Comparison of ENCODE assay signal across 12 mouse cellular contexts in the genomic region with DNA sequence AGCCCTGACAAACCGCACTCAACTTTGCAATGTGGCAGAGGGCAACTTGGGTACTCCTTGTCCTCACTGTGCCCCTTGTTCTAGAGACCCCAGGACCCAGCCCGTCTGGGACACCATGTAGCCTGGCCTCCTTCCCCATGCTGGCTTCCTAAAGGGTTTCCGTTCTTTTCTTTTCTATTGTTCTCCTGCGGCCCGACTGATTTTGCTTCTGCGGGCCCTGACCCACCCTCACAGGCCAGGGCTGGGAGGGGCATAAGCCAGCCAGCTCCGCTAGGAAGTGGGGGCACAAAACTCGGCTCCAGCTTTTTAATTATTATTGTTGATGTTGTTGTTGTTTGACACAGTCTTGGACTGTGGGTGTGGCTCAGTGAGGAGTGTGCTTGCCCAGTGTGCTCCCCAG. TPM values are rescaled to one million over a fixed set of nuclear protein-coding genes. Genes with fewer than 3 reads are reported as not detected.
A peak's percentile ranks its signal among the peaks of the same experiment; 100 is the strongest.
DNase-seq lines count a peak whose midpoint lies in the region; ATAC-seq and TF ChIP-seq lines count a peak whose summit lies in the region.
"Had no signal": no experiment of that assay in that cellular context is flagged by ENCODE, and none has a peak within 500 bp of the region (broad histone marks: within the 10 kb centered on the region; RNA-seq: fewer than 3 reads in every experiment).

No protein-coding gene starts in this region.

- 69% methylated on average over 8 of the region's 8 CpGs for WGBS in embryonic facial prominence, embryonic 10.5 days
- 83% methylated on average over 8 of the region's 8 CpGs for WGBS in limb, embryonic 11.5 days

- no peak for DNase-seq in embryonic facial prominence, embryonic 10.5 days (ENCODE audit: low spot score)
- peak; percentile 43 to 54 for DNase-seq in heart, postnatal 14 days
- DNase-seq in limb, embryonic 11.5 days (ENCODE audit: low spot score): no peak
- DNase-seq in urinary bladder, adult 2 months (ENCODE audit: low spot score): no peak
- DNase-seq in cerebellum, adult 11 months: no peak
- no peak for DNase-seq in testis, postnatal 14 days (ENCODE audit: low spot score)
- DNase-seq: cerebellum, postnatal 36 days had no signal

- peak overlapping the region; percentile 24 for H3K27ac ChIP-seq in embryonic facial prominence, embryonic 10.5 days (replicated peaks)
- 0 out of 2 replicates have a peak overlapping the region, but pooled peaks have one; percentile 30 for H3K27ac ChIP-seq in limb, embryonic 11.5 days (replicated peaks; ENCODE audit: low read depth, low read length)
- H3K27ac ChIP-seq: forebrain, embryonic 12.5 days; limb, embryonic 12.5 days had no signal

- no peaks in the 10 kb centered on the region for H3K36me3 ChIP-seq in E14TG2a.4 (ENCODE audit: insufficient read depth, low read length)
- H3K36me3 ChIP-seq in embryonic facial prominence, embryonic 10.5 days (replicated peaks): no peaks in the 10 kb centered on the region
- H3K36me3 ChIP-seq in limb, embryonic 11.5 days (ENCODE audit: control insufficient read depth, insufficient read depth, low read length): no peaks in the 10 kb centered on the region
- H3K36me3 ChIP-seq: forebrain, embryonic 12.5 days; limb, embryonic 12.5 days had no signal

- peaks cover 28% of the 10 kb centered on the region for H3K4me1 ChIP-seq in E14TG2a.4 (replicated peaks; ENCODE audit: low read depth, low read length)
- peaks cover 27% of the 10 kb centered on the region for H3K4me1 ChIP-seq in embryonic facial prominence, embryonic 10.5 days
- peaks cover 15% of the 10 kb centered on the region; the same call in 1 of the 2 replicates for H3K4me1 ChIP-seq in limb, embryonic 11.5 days (ENCODE audit: control insufficient read depth, insufficient read depth, low read length)

- intact Hi-C loops in heart, postnatal 14 days (cut with DNase I): no loop called here

- H3K9me3 ChIP-seq in E14TG2a.4 (ENCODE audit: low read length): 0 out of 2 replicates have a peak, but pooled peaks cover 3% of the 10 kb centered on the region
- H3K9me3 ChIP-seq in embryonic facial prominence, embryonic 10.5 days: no peaks in the 10 kb centered on the region
- no peaks in the 10 kb centered on the region for H3K9me3 ChIP-seq in limb, embryonic 11.5 days (ENCODE audit: control insufficient read depth, low read length)
- H3K9me3 ChIP-seq: forebrain, embryonic 12.5 days had no signal

- H3K9ac ChIP-seq in limb, embryonic 11.5 days (ENCODE audit: low read length): no peak overlapping the region
- H3K9ac ChIP-seq: forebrain, embryonic 12.5 days; limb, embryonic 12.5 days had no signal

- no peak for TF ChIP-seq CTCF in E14TG2a.4 (conservative IDR thresholded peaks at IDR 0.05; ENCODE audit: low read length)

- H3K4me3 ChIP-seq in E14TG2a.4 (replicated peaks; ENCODE audit: low read length): peak overlapping the region; percentile 26; the same call in 1 of the 2 replicates
- no peak overlapping the region for H3K4me3 ChIP-seq in embryonic facial prominence, embryonic 10.5 days
- no peak overlapping the region for H3K4me3 ChIP-seq in limb, embryonic 11.5 days (ENCODE audit: low read depth, low read length)
- H3K4me3 ChIP-seq: forebrain, embryonic 12.5 days; limb, embryonic 12.5 days had no signal

- H3K4me2 ChIP-seq in limb, embryonic 11.5 days (ENCODE audit: low read depth, severe bottlenecking): no peak overlapping the region
- H3K4me2 ChIP-seq: forebrain, embryonic 12.5 days; limb, embryonic 12.5 days had no signal

- ATAC-seq in limb, embryonic 11.5 days (ENCODE audit: insufficient number of reproducible peaks, low FRiP score, low TSS enrichment, low read depth): no peak

- H3K27me3 ChIP-seq in E14TG2a.4 (ENCODE audit: insufficient read depth, low read length): peaks cover 7% of the 10 kb centered on the region; the same call in 1 of the 2 replicates
- H3K27me3 ChIP-seq in embryonic facial prominence, embryonic 10.5 days (replicated peaks; ENCODE audit: low read depth, poor library complexity, severe bottlenecking): 0 out of 2 replicates have a peak, but pooled peaks cover 13% of the 10 kb centered on the region
- no peaks in the 10 kb centered on the region for H3K27me3 ChIP-seq in limb, embryonic 11.5 days (ENCODE audit: control insufficient read depth, insufficient read depth, low read length)
- H3K27me3 ChIP-seq: forebrain, embryonic 12.5 days; limb, embryonic 12.5 days had no signal

RNA-seq across cellular contexts. Expression of gene Tmem270, which starts 15.0 kb away (rescaled TPM):
- polyA plus RNA-seq in embryonic facial prominence, embryonic 10.5 days (2016; fragmentation: Nextera tagmentation; extraction: Ambion mirVana): not detected in 2 replicates
- total RNA-seq in heart, postnatal 14 days (2021): not detected
- not detected in 2 replicates for polyA plus RNA-seq in limb, embryonic 11.5 days (2014; fragmentation: Nextera tagmentation; extraction: Ambion mirVana)
- not detected in 2 replicates for polyA plus RNA-seq in urinary bladder, adult 2 months (2012; rRNA removed)
- total RNA-seq: megakaryocyte-erythroid progenitor cell, adult 5-6 weeks had no signal
- polyA plus RNA-seq: forebrain, embryonic 12.5 days; limb, embryonic 12.5 days; stomach, embryonic 16.5 days had no signal

RNA-seq across cellular contexts. Expression of gene Cldn13, which starts 23.8 kb away (rescaled TPM):
- 2.1 and 2.8 TPM in 2 replicates for polyA plus RNA-seq in embryonic facial prominence, embryonic 10.5 days (2016; fragmentation: Nextera tagmentation; extraction: Ambion mirVana)
- total RNA-seq in heart, postnatal 14 days (2021): not detected
- polyA plus RNA-seq in limb, embryonic 11.5 days (2014; fragmentation: Nextera tagmentation; extraction: Ambion mirVana): 1.5 and 2.8 TPM in 2 replicates
- polyA plus RNA-seq in urinary bladder, adult 2 months (2012; rRNA removed): not detected in 2 replicates

RNA-seq across cellular contexts. Expression of gene Mettl27, which starts 40.6 kb away (rescaled TPM):
- 14.8 and 17.0 TPM in 2 replicates for polyA plus RNA-seq in embryonic facial prominence, embryonic 10.5 days (2016; fragmentation: Nextera tagmentation; extraction: Ambion mirVana)
- 1 to 10 TPM; 5.7 to 5.9 TPM for total RNA-seq in heart, postnatal 14 days (2021)
- 13.7 and 17.2 TPM in 2 replicates for polyA plus RNA-seq in limb, embryonic 11.5 days (2014; fragmentation: Nextera tagmentation; extraction: Ambion mirVana)
- polyA plus RNA-seq in urinary bladder, adult 2 months (2012; rRNA removed): 84.7 and 103 TPM in 2 replicates

RNA-seq across cellular contexts. Expression of gene Cldn4, which starts 55.2 kb away (rescaled TPM):
- polyA plus RNA-seq in embryonic facial prominence, embryonic 10.5 days (2016; fragmentation: Nextera tagmentation; extraction: Ambion mirVana): 16.7 and 17.5 TPM in 2 replicates
- under 1 TPM; 0.14 to 0.59 TPM for total RNA-seq in heart, postnatal 14 days (2021)
- polyA plus RNA-seq in limb, embryonic 11.5 days (2014; fragmentation: Nextera tagmentation; extraction: Ambion mirVana): 13.6 and 13.9 TPM in 2 replicates
- polyA plus RNA-seq in urinary bladder, adult 2 months (2012; rRNA removed): 295 and 393 TPM in 2 replicates
- total RNA-seq: megakaryocyte-erythroid progenitor cell, adult 5-6 weeks had no signal

Comparison
In these comparisons a context has a peak if more than half of its experiments do, and no peak if none do; other contexts are left out.
1. DNase-seq: peak in heart, postnatal 14 days (2 of 2); none in embryonic facial prominence, embryonic 10.5 days (single experiment), limb, embryonic 11.5 days (single experiment), urinary bladder, adult 2 months (single experiment), cerebellum, adult 11 months (single experiment) and testis, postnatal 14 days (single experiment).